In genomic region chr16:24229002-24229607, GRCm38 (mm10) we compare ENCODE assay signal across 30 mouse cellular contexts.
DNase-seq lines count a peak whose midpoint lies in the region; ATAC-seq and TF ChIP-seq lines count a peak whose summit lies in the region.
"Had no signal": no experiment of that assay in that cellular context is flagged by ENCODE, and none has a peak within 500 bp of the region (broad histone marks: within the 10 kb centered on the region; RNA-seq: fewer than 3 reads in every experiment).

No protein-coding gene starts in this region.

- H3K4me1 ChIP-seq in intestine, embryonic 16.5 days (ENCODE audit: control insufficient read depth, insufficient read depth, low read length): peaks cover 10% of the 10 kb centered on the region
- no peaks in the 10 kb centered on the region for H3K4me1 ChIP-seq in liver, embryonic 11.5 days (replicated peaks; ENCODE audit: control insufficient read depth, insufficient read depth, low read length)
- peaks cover 2% of the 10 kb centered on the region; the same call in 1 of the 2 replicates for H3K4me1 ChIP-seq in liver, embryonic 16.5 days (ENCODE audit: control insufficient read depth, low read depth, low read length)
- no peaks in the 10 kb centered on the region for H3K4me1 ChIP-seq in hindbrain, embryonic 11.5 days (replicated peaks; ENCODE audit: control insufficient read depth, insufficient read depth, low read length)
- peaks cover 5% of the 10 kb centered on the region for H3K4me1 ChIP-seq in midbrain, postnatal 0 days (ENCODE audit: insufficient read depth, low read length)
- peaks cover 7% of the 10 kb centered on the region for H3K4me1 ChIP-seq in neural tube, embryonic 15.5 days
- H3K4me1 ChIP-seq: embryonic facial prominence, embryonic 12.5 days; heart, embryonic 13.5 days; hindbrain, embryonic 10.5 days; limb, embryonic 15.5 days had no signal

- no peak for DNase-seq in liver, embryonic 11.5 days (ENCODE audit: low spot score)
- no peak for DNase-seq in hindbrain, embryonic 11.5 days (ENCODE audit: low spot score)
- DNase-seq in midbrain, postnatal 0 days (ENCODE audit: low spot score): no peak
- DNase-seq: adrenal gland, adult 2 months; B cell, adult 2 months; cerebellum, adult 8-10 months; cerebellum, postnatal 25 days; heart, postnatal 10 days; kidney, adult 9 months; kidney, postnatal 14 days; layer of hippocampus, adult 9-11 months; lung, postnatal 36 days; retina, postnatal 1 day; right cerebral cortex, postnatal 14 days; thymus, adult 18-20 months; thymus, postnatal 25 days had no signal

- 56% methylated on average over 7 of the region's 7 CpGs for WGBS in intestine, embryonic 16.5 days
- 69% methylated on average over 7 of the region's 7 CpGs for WGBS in liver, embryonic 11.5 days
- 50% methylated on average over 7 of the region's 7 CpGs for WGBS in liver, embryonic 16.5 days (ENCODE audit: insufficient replicate concordance)
- WGBS in hindbrain, embryonic 11.5 days: 84% methylated on average over 7 of the region's 7 CpGs
- 69% methylated on average over 7 of the region's 7 CpGs for WGBS in midbrain, postnatal 0 days
- WGBS in neural tube, embryonic 15.5 days: 64% methylated on average over 7 of the region's 7 CpGs

- no peak overlapping the region for H3K4me2 ChIP-seq in intestine, embryonic 16.5 days (ENCODE audit: low read depth, low read length)
- no peak overlapping the region for H3K4me2 ChIP-seq in liver, embryonic 11.5 days
- no peak overlapping the region for H3K4me2 ChIP-seq in liver, embryonic 16.5 days (ENCODE audit: low read depth, low read length)
- H3K4me2 ChIP-seq in hindbrain, embryonic 11.5 days (replicated peaks; ENCODE audit: low read depth, low read length): no peak overlapping the region
- H3K4me2 ChIP-seq in midbrain, postnatal 0 days (ENCODE audit: low read depth, low read length, poor library complexity, severe bottlenecking): no peak overlapping the region
- H3K4me2 ChIP-seq in neural tube, embryonic 15.5 days: no peak overlapping the region
- H3K4me2 ChIP-seq: embryonic facial prominence, embryonic 12.5 days; heart, embryonic 13.5 days; limb, embryonic 15.5 days; midbrain, embryonic 11.5 days; neural tube, embryonic 13.5 days had no signal

- no peaks in the 10 kb centered on the region for H3K36me3 ChIP-seq in intestine, embryonic 16.5 days (ENCODE audit: control insufficient read depth, insufficient read depth, low read length)
- no peaks in the 10 kb centered on the region for H3K36me3 ChIP-seq in liver, embryonic 11.5 days (ENCODE audit: control insufficient read depth, insufficient read depth, low read length)
- no peaks in the 10 kb centered on the region for H3K36me3 ChIP-seq in liver, embryonic 16.5 days (ENCODE audit: control insufficient read depth, insufficient read depth)
- no peaks in the 10 kb centered on the region for H3K36me3 ChIP-seq in hindbrain, embryonic 11.5 days (ENCODE audit: control insufficient read depth, insufficient read depth, low read length)
- no peaks in the 10 kb centered on the region for H3K36me3 ChIP-seq in midbrain, postnatal 0 days (ENCODE audit: insufficient read depth, low read length)
- H3K36me3 ChIP-seq in neural tube, embryonic 15.5 days: no peaks in the 10 kb centered on the region
- H3K36me3 ChIP-seq: embryonic facial prominence, embryonic 12.5 days; heart, embryonic 13.5 days; hindbrain, embryonic 10.5 days; limb, embryonic 10.5 days; limb, embryonic 15.5 days; neural tube, embryonic 13.5 days had no signal

- peak; percentile 80 for ATAC-seq in intestine, embryonic 16.5 days
- 0 out of 2 replicates have a peak, but pooled peaks have one; percentile 20 for ATAC-seq in liver, embryonic 11.5 days (replicated peaks; ENCODE audit: low FRiP score)
- peak; percentile 88 for ATAC-seq in liver, embryonic 16.5 days (ENCODE audit: low read depth)
- no peak for ATAC-seq in hindbrain, embryonic 11.5 days (ENCODE audit: low FRiP score)
- ATAC-seq in midbrain, postnatal 0 days (ENCODE audit: low FRiP score): no peak
- ATAC-seq in neural tube, embryonic 15.5 days (ENCODE audit: low FRiP score): no peak
- ATAC-seq: forebrain, embryonic 16.5 days; hindbrain, embryonic 16.5 days; midbrain, embryonic 16.5 days had no signal

- H3K27me3 ChIP-seq in intestine, embryonic 16.5 days (replicated peaks; ENCODE audit: control insufficient read depth, insufficient read depth, low read length): no peaks in the 10 kb centered on the region
- H3K27me3 ChIP-seq in liver, embryonic 11.5 days (replicated peaks; ENCODE audit: control insufficient read depth, insufficient read depth, low read length): no peaks in the 10 kb centered on the region
- H3K27me3 ChIP-seq in liver, embryonic 16.5 days (ENCODE audit: control insufficient read depth, insufficient read depth, low read depth, low read length): no peaks in the 10 kb centered on the region
- no peaks in the 10 kb centered on the region for H3K27me3 ChIP-seq in hindbrain, embryonic 11.5 days (ENCODE audit: control insufficient read depth, insufficient read depth, low read length)
- no peaks in the 10 kb centered on the region for H3K27me3 ChIP-seq in midbrain, postnatal 0 days (ENCODE audit: insufficient read depth, low read length)
- no peaks in the 10 kb centered on the region for H3K27me3 ChIP-seq in neural tube, embryonic 15.5 days (replicated peaks)
- H3K27me3 ChIP-seq: embryonic facial prominence, embryonic 12.5 days; heart, embryonic 13.5 days; limb, embryonic 15.5 days; neural tube, embryonic 13.5 days had no signal

- no peak for TF ChIP-seq CTCF in midbrain, postnatal 0 days (IDR thresholded peaks at IDR 0.05)

- H3K9me3 ChIP-seq in intestine, embryonic 16.5 days (ENCODE audit: control insufficient read depth, low read length): no peaks in the 10 kb centered on the region
- H3K9me3 ChIP-seq in liver, embryonic 11.5 days (ENCODE audit: control insufficient read depth, low read length): no peaks in the 10 kb centered on the region
- no peaks in the 10 kb centered on the region for H3K9me3 ChIP-seq in liver, embryonic 16.5 days (replicated peaks; ENCODE audit: control insufficient read depth, low read length)
- H3K9me3 ChIP-seq in hindbrain, embryonic 11.5 days (ENCODE audit: control insufficient read depth, low read length): no peaks in the 10 kb centered on the region
- H3K9me3 ChIP-seq in midbrain, postnatal 0 days (ENCODE audit: low read length): no peaks in the 10 kb centered on the region
- no peaks in the 10 kb centered on the region for H3K9me3 ChIP-seq in neural tube, embryonic 15.5 days (replicated peaks)
- H3K9me3 ChIP-seq: embryonic facial prominence, embryonic 12.5 days; heart, embryonic 13.5 days; hindbrain, embryonic 10.5 days; limb, embryonic 10.5 days; limb, embryonic 15.5 days; neural tube, embryonic 13.5 days had no signal

- H3K27ac ChIP-seq in intestine, embryonic 16.5 days (ENCODE audit: low read length): no peak overlapping the region
- peak overlapping the region; percentile 8; the same call in 1 of the 2 replicates for H3K27ac ChIP-seq in liver, embryonic 11.5 days (ENCODE audit: low read depth, low read length)
- H3K27ac ChIP-seq in liver, embryonic 16.5 days (ENCODE audit: low read length): peak overlapping the region; percentile 63
- no peak overlapping the region for H3K27ac ChIP-seq in hindbrain, embryonic 11.5 days (ENCODE audit: low read depth, low read length)
- H3K27ac ChIP-seq in midbrain, postnatal 0 days (ENCODE audit: low read depth, low read length): no peak overlapping the region
- H3K27ac ChIP-seq in neural tube, embryonic 15.5 days (replicated peaks): no peak overlapping the region
- H3K27ac ChIP-seq: embryonic facial prominence, embryonic 12.5 days; heart, embryonic 13.5 days; hindbrain, embryonic 10.5 days; limb, embryonic 10.5 days; limb, embryonic 15.5 days; neural tube, embryonic 13.5 days had no signal

- H3K4me3 ChIP-seq in intestine, embryonic 16.5 days (ENCODE audit: low read length): no peak overlapping the region
- no peak overlapping the region for H3K4me3 ChIP-seq in liver, embryonic 11.5 days (ENCODE audit: low read depth, low read length)
- H3K4me3 ChIP-seq in liver, embryonic 16.5 days (ENCODE audit: low read depth, low read length): no peak overlapping the region
- H3K4me3 ChIP-seq in hindbrain, embryonic 11.5 days (ENCODE audit: low read depth, low read length): no peak overlapping the region
- no peak overlapping the region for H3K4me3 ChIP-seq in midbrain, postnatal 0 days (ENCODE audit: low read depth, low read length)
- H3K4me3 ChIP-seq in neural tube, embryonic 15.5 days (replicated peaks): no peak overlapping the region
- H3K4me3 ChIP-seq: embryonic facial prominence, embryonic 12.5 days; heart, embryonic 13.5 days; hindbrain, embryonic 10.5 days; limb, embryonic 10.5 days; limb, embryonic 15.5 days; myocyte; neural tube, embryonic 13.5 days had no signal

- H3K9ac ChIP-seq in intestine, embryonic 16.5 days (ENCODE audit: low read depth, low read length): no peak overlapping the region
- no peak overlapping the region for H3K9ac ChIP-seq in liver, embryonic 11.5 days (ENCODE audit: low read depth, low read length)
- H3K9ac ChIP-seq in liver, embryonic 16.5 days (ENCODE audit: low read depth, low read length): no peak overlapping the region
- no peak overlapping the region for H3K9ac ChIP-seq in hindbrain, embryonic 11.5 days (ENCODE audit: low read depth, low read length)
- H3K9ac ChIP-seq in midbrain, postnatal 0 days (replicated peaks; ENCODE audit: low read length, poor library complexity, severe bottlenecking): no peak overlapping the region
- no peak overlapping the region for H3K9ac ChIP-seq in neural tube, embryonic 15.5 days (replicated peaks)
- H3K9ac ChIP-seq: embryonic facial prominence, embryonic 12.5 days; heart, embryonic 13.5 days; limb, embryonic 15.5 days; neural tube, embryonic 13.5 days had no signal

Comparison
In these comparisons a context has a peak if more than half of its experiments do, and no peak if none do; other contexts are left out.
1. ATAC-seq: peak in intestine, embryonic 16.5 days (single experiment), liver, embryonic 11.5 days (single experiment) and liver, embryonic 16.5 days (single experiment); none in hindbrain, embryonic 11.5 days (single experiment), midbrain, postnatal 0 days (single experiment) and neural tube, embryonic 15.5 days (single experiment).
2. H3K27ac ChIP-seq: peak in liver, embryonic 11.5 days (single experiment) and liver, embryonic 16.5 days (single experiment); none in intestine, embryonic 16.5 days (single experiment), hindbrain, embryonic 11.5 days (single experiment), midbrain, postnatal 0 days (single experiment) and neural tube, embryonic 15.5 days (single experiment).